Comparison of ENCODE assay signal across 13 mouse cellular contexts in the genomic region with DNA sequence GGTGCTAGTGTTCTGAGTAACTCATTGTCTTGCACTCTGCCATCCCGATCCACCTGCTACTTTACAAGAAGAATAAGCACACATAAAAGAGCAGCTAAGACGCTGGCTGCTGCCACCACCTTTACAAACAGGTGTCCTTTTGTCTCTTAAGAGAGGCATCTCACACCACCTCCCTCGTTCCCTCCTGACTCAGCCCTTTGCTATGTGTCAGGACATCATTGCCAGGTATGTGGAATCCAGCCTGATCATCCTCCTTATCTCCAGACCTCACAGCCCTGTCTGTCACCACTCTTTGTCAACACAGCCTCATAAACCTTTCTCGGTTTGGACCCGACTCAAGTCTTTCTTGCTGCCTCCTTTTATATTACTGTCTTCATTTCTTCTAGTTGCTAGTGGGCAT. TPM values are rescaled to one million over a fixed set of nuclear protein-coding genes. Genes with fewer than 3 reads are reported as not detected.
"Had no signal": no experiment of that assay in that cellular context is flagged by ENCODE, and none has a peak within 500 bp of the region (broad histone marks: within the 10 kb centered on the region; RNA-seq: fewer than 3 reads in every experiment).

No protein-coding gene starts in this region.

- DNase-seq: left cerebral cortex, postnatal 4 days; liver; liver, embryonic 13.5 days; liver, postnatal 0 days; lung, adult 18-20 months; lung, adult 2 months; lung, embryonic 14.5 days; lung, postnatal 10 days; lung, postnatal 14 days; lung, postnatal 36 days; lung, postnatal 4 days; midbrain, embryonic 14.5 days had no signal

RNA-seq across cellular contexts. Expression of a gene that starts 29.7 kb away (rescaled TPM):
- total RNA-seq: megakaryocyte progenitor cell, adult 5-6 weeks had no signal
